Mouse (Mus musculus): ENCODE data around the gene Peli1. TPM values are rescaled to one million over a fixed set of nuclear protein-coding genes. Genes with fewer than 3 reads are reported as not detected.
"Not testable (repeated sequence)": the region's sequence is repeated elsewhere in the genome, so short reads cannot be mapped to it uniquely, and the experiment has no call there.

The Peli1 gene
- polyA plus RNA-seq, 1 experiment from 2014 or later: 65.9 TPM

- no peak for DNase-seq (ENCODE audit: low spot score)
These were observed 59.2 kb downstream of the Peli1 start for GRCm38 (mm10) chr11:21150316-21150715.

GRCm38 (mm10) chr11:21151672-21152071 is 60.6 kb downstream of the Peli1 start:
- DNase-seq (ENCODE audit: low spot score): no peak

- DNase-seq (ENCODE audit: low spot score): no peak
These were observed 62.0 kb downstream of the Peli1 start for GRCm38 (mm10) chr11:21153111-21153510.

- no peak for DNase-seq (ENCODE audit: low spot score)
These were observed 66.5 kb downstream of the Peli1 start for GRCm38 (mm10) chr11:21157595-21157994.

- DNase-seq (ENCODE audit: low spot score): no peak
These were observed 71.0 kb downstream of the Peli1 start for GRCm38 (mm10) chr11:21162093-21162492.

GRCm38 (mm10) chr11:21163143-21163542 is 72.1 kb downstream of the Peli1 start:
- DNase-seq (ENCODE audit: low spot score): no peak

GRCm38 (mm10) chr11:21163673-21164072 is 72.6 kb downstream of the Peli1 start:
- DNase-seq (ENCODE audit: low spot score): peak; percentile 55

- no peak for DNase-seq (ENCODE audit: low spot score)
These were observed 73.4 kb downstream of the Peli1 start for GRCm38 (mm10) chr11:21164312-21164993.

GRCm38 (mm10) chr11:21164994-21165560 is 74.0 kb downstream of the Peli1 start:
- no peak for DNase-seq (ENCODE audit: low spot score)

GRCm38 (mm10) chr11:21166495-21167096 is 75.5 kb downstream of the Peli1 start:
- DNase-seq (ENCODE audit: low spot score): no peak

- DNase-seq (ENCODE audit: low spot score): no peak
These were observed 77.9 kb downstream of the Peli1 start for GRCm38 (mm10) chr11:21168828-21169607.

- DNase-seq (ENCODE audit: low spot score): not testable (repeated sequence)
These were observed 78.4 kb downstream of the Peli1 start for GRCm38 (mm10) chr11:21169608-21169860.

- no peak for DNase-seq (ENCODE audit: low spot score)
These were observed 81.2 kb downstream of the Peli1 start for GRCm38 (mm10) chr11:21172281-21172680.

GRCm38 (mm10) chr11:21173926-21174325 is 82.8 kb downstream of the Peli1 start:
- DNase-seq (ENCODE audit: low spot score): no peak

GRCm38 (mm10) chr11:21174396-21174795 is 83.3 kb downstream of the Peli1 start:
- DNase-seq (ENCODE audit: low spot score): peak; percentile 95

- no peak for DNase-seq (ENCODE audit: low spot score)
These were observed 84.0 kb downstream of the Peli1 start for GRCm38 (mm10) chr11:21175063-21175462.

GRCm38 (mm10) chr11:21176491-21176890 is 85.4 kb downstream of the Peli1 start:
- DNase-seq (ENCODE audit: low spot score): peak; percentile 51

GRCm38 (mm10) chr11:21178343-21178742 is 87.3 kb downstream of the Peli1 start:
- peak; percentile 76 for DNase-seq (ENCODE audit: low spot score)

- DNase-seq (ENCODE audit: low spot score): no peak
These were observed 88.0 kb downstream of the Peli1 start for GRCm38 (mm10) chr11:21178998-21179645.

GRCm38 (mm10) chr11:21179873-21180272 is 88.8 kb downstream of the Peli1 start:
- DNase-seq (ENCODE audit: low spot score): not testable (repeated sequence)

GRCm38 (mm10) chr11:21180650-21181049 is 89.6 kb downstream of the Peli1 start:
- DNase-seq (ENCODE audit: low spot score): peak; percentile 80

GRCm38 (mm10) chr11:21181616-21182015 is 90.5 kb downstream of the Peli1 start:
- no peak for DNase-seq (ENCODE audit: low spot score)

Data from thymus, postnatal 0 days (tissue).